Mouse (Mus musculus) frontal cortex, postnatal 25 days (tissue): ENCODE data around the gene Zfp322a.
"Not testable (repeated sequence)": the region's sequence is repeated elsewhere in the genome, so short reads cannot be mapped to it uniquely, and the experiment has no call there.

Experiments used
- DNase-seq, 2 experiments: peaks; one replicate each; pipeline ENCODE4 v3.0.0; 2022; ENCODE audit warnings: low spot score in 2 of 2

The Zfp322a gene

DNA sequence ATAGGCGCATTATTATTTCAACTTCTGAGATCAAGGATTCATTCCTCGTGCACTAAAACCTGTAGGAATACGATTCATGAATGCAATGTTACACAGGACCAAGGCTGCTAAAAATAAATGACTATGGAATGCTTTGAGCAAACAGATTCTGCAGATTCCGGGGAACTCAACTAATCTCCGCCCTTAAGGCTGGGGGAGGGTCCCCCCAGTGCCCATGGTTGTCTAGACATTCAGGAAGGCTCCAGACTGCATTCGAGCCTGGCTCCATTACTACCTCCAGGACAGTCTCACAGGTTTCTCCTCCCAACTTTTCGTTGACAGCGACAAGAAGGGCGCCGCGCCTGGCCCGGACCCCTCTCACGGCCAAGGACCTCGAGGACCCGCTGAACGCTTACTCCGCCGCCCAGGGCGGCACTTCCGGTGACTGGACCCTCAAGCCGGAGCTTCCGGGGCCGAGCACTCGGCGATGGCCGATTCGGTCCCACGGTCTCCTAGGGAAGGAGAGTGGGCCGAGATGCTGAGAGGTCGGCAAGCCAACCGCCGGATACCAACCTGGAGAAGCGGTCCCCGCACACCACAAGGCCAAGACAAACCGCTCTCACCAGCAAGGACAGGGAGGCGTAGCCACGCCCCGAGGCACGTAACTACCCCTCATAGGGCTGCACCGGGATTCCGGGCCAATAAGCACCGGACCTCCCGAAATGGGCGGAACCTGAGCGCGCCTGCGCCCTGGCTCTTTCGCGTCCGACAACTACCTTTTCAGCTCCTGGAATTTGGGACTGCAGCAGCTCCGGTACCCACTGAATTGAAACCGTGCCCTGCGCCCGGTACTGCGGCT is at the start of gene Zfp322a:
Gene Zfp322a, minus strand, starts transcription at position 626 of the 838 bp plus-strand sequence.
- peak; percentile 89 to 95 for DNase-seq

GRCm38 (mm10) chr13:23412630-23413521 is 43.9 kb upstream of the Zfp322a start:
- DNase-seq: peak; percentile 63 to 77

DNA sequence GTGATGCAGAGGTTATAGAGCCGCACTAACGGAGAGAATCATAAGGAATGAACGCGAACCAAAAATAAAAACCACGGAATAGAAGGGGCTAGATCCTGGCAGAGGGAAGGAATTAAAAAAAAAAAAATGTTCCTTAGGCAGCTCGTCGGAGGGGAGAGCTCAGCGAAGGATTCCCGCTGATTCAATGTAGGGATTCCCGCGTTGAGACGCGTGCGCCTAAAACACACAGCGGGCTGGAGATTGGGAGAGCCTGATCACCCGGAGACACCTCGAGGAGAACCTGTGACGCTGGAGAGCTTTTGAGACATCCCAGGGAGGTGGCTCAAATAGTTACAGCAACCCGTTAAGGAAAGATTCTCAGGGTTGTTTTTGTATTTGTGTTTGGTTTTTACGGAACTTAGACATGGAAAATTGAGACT is 43.2 kb upstream of the Zfp322a start:
- DNase-seq: no peak

DNA sequence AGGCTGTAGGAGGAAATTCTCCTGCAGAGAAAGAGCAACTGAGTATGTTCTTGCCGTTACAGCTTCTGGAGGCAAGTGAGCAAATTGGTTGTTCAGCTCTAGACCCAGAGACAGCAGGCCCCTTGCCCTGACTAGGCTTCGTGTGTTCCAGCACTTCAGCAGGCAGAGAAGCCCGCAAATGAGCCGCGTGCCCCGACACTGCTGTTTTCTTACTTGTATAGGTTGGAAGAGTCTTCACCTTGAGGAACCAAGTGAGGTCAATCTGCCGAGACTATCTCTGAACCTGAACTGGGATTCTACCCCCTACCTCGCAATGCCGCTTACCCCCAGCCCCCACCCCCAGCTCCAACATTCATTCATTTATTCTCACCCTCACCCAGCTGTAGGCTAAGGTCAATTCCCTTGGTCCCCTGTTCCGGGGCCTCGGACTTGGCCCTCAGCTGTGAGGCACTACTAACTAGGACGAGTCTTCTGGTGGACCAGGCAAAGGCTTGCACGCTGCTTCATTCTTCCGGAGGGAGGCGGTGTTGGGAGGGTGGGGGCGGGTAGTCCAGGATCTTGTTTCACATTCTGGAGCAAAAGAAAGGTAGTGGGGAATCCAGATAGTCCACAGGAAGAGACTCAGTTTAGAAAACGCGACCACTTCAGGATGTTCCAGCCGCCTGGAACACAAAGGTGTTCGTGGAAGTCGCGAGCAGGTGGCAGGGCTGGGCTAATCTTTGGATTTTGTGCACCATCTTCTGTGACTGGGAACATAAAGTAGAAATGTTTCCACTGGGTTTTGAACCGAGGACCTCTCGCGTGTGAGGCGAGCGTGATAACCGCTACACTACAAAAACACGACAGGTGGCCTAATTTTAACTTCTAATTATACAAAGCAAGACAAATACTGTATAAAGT is 42.6 kb upstream of the Zfp322a start:
- peak in 1 of 2 experiments; percentile 59 for DNase-seq

DNA sequence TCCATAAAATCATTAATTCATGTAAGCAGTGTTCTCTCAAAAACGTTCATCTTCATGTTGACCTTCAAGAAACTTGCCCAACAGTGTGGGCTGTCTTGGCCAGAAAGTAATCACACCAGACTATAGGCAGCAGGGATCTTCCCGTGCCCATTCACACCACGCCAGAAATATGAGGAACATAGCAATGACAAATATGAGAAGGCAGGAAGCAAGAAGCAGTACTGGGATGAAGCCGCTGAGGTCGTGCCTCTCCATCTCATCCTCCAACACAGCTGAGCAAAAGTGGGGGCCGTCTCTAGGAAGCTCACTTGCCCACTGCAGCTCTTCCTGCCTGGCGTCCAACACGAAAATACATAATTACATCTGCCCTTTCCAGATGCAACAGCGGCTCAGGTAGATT is 41.6 kb upstream of the Zfp322a start:
- DNase-seq: no peak

GRCm38 (mm10) chr13:23402626-23403025 is 33.6 kb upstream of the Zfp322a start:
- no peak for DNase-seq

DNA sequence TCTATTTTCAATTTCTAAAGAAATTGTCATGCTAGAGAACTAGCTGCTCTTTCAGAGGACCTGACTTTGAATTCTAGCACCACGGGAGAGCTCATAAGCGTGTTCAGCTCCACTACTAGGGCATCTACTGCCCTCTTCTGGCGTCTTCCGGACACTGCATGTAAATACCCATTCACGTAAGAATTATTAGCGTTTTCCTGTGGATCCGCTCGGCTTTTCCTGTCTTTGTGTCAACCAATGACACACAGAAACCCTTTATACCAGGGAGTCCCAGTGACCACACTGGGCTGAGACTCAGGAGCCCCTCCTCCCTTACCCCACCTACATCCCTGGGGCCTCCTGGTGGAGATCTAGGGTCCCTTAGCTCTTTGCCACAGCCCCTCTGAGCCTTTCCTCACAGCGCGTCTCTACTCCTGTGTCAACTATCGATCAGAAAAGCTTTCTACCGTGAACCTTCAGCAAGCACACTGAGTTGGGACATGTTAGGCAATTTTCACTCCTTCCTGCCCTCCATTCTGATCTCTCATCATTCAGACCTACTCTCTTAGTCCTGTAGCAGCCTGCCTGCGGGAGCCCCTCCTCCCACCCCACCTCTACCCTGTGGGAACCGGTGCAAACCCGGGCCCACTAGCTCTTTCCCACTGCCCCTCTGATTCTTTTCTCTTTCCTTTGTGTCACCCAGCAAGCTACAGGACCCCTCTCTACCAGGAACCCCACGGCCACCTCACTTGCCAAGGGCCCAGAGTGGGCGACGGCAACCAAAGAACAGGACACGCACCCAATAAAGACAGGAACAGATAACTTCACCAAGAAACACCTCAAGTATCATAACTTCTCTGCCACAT is 32.9 kb upstream of the Zfp322a start:
- peak; percentile 72 to 76 for DNase-seq

- DNase-seq: no peak
These were observed 32.0 kb upstream of the Zfp322a start for GRCm38 (mm10) chr13:23400771-23401682.

DNA sequence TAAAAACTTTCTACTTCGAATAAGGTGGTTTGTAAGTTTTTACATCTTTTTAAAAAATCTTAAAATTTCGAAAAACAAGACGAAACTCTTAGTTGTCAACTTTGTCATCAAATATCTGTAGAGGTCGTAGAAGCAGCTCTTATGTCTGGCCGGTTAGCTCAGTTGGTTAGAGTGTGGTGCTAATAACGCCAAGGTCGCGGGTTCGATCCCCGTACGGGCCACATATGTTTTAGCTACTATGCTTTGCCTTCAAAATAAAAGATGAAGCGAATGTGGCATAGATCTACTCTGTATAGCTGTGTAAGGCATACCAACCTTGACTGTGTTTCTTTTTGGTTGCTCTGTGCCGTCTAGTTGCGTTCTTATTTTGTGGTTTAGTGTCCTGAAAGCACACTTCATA is 27.9 kb upstream of the Zfp322a start:
- not testable (repeated sequence) for DNase-seq

GRCm38 (mm10) chr13:23396246-23396703 is 27.3 kb upstream of the Zfp322a start:
- no peak for DNase-seq

GRCm38 (mm10) chr13:23395301-23396245 is 26.6 kb upstream of the Zfp322a start:
- no peak for DNase-seq

DNA sequence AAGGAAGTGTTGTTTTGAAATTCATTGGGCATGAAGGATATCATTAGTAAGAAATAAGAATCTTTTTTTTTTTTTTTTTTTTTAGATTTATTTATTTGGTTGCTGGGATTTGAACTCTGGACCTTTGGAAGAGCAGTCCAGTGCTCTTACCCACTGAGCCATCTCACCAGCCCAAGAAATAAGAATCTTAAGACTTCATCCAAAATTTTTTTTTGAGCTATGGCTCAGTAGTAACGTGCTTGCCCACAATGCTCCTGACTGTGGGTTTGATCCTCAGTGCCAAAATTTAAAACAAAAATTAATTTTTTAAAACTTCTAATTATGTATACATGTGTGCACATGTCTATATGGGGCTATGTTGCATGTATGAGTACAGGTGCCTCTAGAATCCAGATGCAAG is 18.5 kb upstream of the Zfp322a start:
- DNase-seq: no peak

GRCm38 (mm10) chr13:23383127-23383526 is 14.1 kb upstream of the Zfp322a start:
- DNase-seq: no peak

DNA sequence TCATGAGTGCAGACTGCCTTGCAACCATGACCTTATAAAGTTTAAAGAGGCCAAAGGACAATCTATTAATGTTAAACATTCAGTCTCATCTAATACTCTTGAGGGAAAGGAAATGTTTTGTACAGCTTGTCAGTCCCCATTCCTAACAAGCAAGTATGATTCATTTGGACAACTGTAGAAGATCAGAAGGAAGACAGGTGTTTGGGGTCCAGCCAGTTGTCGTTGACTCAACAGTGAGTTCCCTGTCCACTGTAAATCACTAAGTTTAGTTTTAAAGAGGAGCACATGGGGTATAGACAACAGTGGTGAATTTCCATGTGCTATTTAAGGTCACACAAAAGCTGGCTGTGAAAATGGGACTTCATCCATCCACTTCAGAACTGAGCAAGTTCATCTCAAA is 3.4 kb upstream of the Zfp322a start:
- DNase-seq: no peak

- DNase-seq: no peak
These were observed 1.1 kb upstream of the Zfp322a start for GRCm38 (mm10) chr13:23370075-23370474.

DNA sequence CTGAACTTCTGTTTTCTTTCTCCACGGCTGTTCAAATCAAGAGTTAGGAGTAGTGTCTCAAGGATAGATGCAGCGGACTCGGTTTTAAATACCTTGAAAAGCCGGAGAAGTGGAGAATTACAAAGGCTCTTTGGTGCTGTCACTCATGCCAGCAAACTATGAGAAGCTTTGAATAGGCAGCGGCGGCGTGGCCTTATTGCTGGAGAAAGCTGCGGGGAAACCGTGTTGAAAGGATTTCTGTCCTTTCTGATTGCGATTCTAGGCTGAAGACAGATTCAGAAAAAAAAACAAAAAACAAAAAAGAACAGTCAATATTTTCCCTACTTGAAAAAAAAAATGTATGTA is 385 bp upstream of the Zfp322a start:
- DNase-seq: no peak

- no peak for DNase-seq
These were observed 7.5 kb downstream of the Zfp322a start for GRCm38 (mm10) chr13:23361536-23361935.

- DNase-seq: not testable (repeated sequence)
These were observed 14.5 kb downstream of the Zfp322a start for GRCm38 (mm10) chr13:23354541-23354940.
